Mouse (Mus musculus): ENCODE measurements around the gene Tmprss13. TPM values are rescaled to one million over a fixed set of nuclear protein-coding genes. Genes with fewer than 3 reads are reported as not detected.

The Tmprss13 gene
- polyA plus RNA-seq, 1 experiment: 35.2 TPM

DNA sequence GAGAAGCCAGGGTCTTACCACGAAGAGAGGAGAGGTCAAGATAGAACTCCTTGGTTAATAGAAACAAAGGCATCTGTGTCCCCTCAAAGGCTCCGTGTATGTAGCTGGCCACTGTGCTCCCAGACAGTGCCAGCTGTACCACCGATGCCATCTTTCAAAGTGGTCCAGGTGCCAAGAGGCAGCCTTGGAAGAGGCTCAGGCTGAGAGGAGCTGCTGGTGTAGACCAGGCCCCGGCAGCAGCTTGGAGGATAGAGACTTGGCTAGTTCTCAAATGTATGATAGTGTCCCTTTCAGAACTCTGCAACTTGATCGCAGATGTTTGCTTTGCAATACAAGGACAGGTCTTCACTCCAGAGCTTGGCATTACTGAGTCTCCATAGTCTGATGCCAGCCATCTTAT, 63.4 kb downstream of the Tmprss13 start:
- DNase-seq (ENCODE audit: low spot score): no peak

DNA sequence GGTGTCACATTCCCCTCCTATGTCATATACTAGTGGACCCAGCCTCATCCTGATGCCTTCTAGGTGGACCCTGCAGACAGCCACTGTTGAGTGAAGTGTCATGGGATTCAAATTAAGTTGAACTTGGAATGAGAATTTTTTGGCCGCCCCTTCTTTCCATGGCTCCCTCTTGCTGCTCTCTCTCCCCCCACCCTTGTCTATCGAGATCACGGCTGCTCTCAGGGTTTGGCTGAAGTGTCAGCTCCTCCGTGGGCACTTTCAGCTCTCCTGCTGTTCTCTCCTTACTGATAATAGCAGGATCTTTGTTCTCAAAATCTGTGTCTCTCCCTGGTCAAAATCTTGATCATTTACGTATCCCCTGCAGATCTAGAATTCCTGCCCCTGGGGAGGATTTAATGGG, 63.9 kb downstream of the Tmprss13 start:
- DNase-seq (ENCODE audit: low spot score): no peak

DNA sequence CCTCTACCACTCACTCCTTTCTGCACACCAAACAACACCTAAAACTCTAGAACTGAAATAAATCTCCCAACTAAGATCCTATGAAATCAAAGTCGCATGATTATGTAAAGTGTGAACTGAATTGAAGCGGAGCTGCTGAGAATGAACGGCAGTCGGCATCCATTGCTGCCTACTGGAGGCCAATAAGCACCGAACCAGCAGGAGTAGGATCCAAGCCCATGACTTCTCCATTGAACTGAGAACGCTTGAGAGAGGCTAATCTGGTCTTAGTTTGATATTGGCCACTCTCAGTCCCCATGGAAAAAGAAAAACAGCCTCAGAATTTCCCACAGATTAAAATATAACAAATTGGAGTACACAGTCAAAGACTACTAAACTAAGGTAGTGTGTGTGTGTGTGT, 65.0 kb downstream of the Tmprss13 start:
- DNase-seq (ENCODE audit: low spot score): no peak

DNA sequence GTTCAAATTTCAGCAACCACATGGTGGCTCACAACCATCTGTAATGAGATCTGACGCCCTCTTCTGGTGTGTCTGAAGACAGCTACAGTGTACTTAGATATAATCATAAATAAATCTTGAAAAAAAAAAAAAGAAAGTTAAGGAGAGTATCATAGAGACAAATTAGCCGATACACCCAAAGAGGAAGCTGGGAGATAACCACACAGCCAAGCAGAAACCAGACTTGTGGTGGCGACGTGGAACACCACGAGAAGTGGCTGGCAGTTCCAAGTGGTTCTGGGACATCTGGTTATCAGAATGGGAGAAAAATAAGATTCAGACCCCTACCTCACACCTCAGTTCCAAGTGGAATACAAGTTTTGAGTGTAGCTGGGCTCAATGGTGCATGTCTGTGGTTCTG, 67.8 kb downstream of the Tmprss13 start:
- no peak for DNase-seq (ENCODE audit: low spot score)

DNA sequence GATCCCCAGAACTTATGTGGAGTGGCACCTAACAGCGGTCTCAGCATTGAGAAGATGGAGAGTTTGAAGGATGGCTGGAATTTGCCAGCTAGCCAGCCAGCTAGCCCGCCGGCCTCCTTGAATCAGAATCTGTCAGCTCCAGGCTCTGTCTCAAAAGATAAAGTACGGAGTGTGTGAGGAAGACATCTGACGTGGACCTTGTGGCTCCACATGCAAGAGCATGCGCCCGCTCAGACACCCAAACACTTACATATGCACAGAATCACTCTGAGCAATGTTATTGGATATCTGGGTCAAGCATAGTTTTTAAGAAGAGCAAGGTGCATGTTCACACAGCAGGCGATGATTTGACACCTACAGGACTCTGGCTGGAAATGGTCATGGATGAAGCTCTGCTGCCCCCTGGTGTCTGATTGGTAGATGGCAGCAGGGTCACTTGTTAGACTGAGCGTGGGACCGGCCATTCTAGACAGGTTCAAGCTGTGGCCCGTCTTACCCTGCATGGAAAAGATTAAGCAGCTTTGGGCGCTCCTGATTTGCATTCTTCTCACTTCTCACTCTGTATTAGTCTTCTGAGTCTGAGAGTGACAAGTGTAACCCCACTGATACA, 69.6 kb downstream of the Tmprss13 start:
- DNase-seq (ENCODE audit: low spot score): peak; percentile 75

DNA sequence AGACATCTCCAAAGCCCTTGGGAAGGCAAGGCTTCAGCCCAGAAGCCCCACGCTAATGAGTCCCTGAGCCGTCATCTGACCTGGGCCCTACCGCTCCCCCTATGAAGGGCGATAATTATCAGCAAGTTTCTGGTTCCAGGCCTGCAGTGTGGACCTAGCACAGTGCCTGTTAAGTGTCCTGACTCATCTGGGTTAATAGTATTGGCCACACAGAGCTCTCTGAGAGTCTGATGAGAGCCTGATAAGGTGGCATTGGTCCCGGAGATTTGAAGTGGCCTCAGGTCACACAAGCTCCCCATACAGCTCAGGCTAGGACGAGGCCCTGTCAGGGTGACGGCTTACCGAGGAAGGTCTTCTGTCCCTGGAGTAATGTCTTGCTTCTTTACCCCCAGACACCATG, 70.7 kb downstream of the Tmprss13 start:
- no peak for DNase-seq (ENCODE audit: low spot score)

DNA sequence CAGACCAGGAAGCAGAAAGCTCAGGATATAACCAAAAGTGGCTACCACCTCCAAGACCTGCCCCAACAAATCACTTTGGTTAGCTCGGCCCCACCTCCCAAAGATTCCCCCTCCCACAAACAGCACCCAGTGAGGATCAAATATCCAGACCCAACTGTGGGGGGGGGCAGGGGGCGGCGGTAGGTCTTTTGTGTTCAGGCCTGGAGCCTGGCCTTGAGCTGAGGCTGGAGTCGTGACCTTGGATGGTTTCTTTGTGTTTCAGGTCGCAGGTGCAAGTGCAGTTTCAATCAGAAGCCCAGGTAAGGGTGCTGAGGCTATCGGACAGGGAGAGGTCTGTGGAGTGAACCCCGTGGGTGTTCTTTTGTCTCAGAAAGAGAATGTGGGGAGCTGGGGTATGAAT, 72.4 kb downstream of the Tmprss13 start:
- no peak for DNase-seq (ENCODE audit: low spot score)

DNA sequence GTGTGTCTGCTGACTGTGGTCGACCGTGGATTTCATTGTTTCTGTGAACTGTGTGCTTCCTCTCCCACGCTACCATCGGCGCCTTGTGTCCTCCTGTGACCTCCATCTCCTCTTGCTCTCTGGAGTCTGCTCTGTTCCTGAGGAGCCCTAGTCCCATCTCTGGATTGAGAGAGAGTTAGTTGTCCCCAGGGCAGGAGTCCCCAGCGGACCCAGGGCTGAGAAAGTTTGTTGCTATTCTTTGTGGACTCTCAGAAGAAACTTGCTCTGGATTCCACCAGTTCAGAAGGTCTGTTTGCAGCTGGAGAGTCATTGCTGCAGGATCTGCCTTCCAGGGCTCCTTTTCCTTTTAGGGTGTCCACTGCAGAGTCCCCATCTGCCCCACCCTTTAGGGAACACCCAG, 76.3 kb downstream of the Tmprss13 start:
- no peak for DNase-seq (ENCODE audit: low spot score)

DNA sequence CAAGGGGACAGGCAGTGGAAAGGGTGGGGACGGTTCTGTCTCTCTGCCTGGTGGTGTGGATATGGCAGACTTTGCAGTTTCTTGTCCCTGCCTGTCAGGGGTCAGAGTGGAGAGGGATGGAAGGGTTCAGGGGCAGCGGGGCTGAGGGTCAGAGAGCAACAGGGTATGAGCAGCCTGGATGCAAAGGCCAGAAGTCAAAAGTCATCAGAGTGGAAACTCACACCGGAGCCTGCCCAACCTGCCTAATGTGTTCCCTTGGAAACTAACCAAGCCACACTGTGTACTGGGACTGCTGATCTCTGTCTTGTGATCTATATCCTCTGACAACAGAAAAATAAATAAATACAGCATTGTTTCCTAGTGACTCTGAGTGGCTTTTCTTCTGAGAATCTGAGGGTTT, 76.9 kb downstream of the Tmprss13 start:
- DNase-seq (ENCODE audit: low spot score): no peak

Other genes starting within 250 kb of the Tmprss13 start
- gene Jaml, start 239.9 kb upstream of the Tmprss13 start, polyA plus RNA-seq (2012; rRNA removed): 1.4 and 1.5 TPM in 2 replicates
- 0.33 and 0.44 TPM in 2 replicates for gene Scn2b, start 201.3 kb upstream of the Tmprss13 start, polyA plus RNA-seq (2012; rRNA removed)
- gene Scn4b, start 180.7 kb upstream of the Tmprss13 start, polyA plus RNA-seq (2012; rRNA removed): 0.98 and 1.3 TPM in 2 replicates
- 0.06 TPM in 2 replicates for gene BC049352, start 137.1 kb upstream of the Tmprss13 start, polyA plus RNA-seq (2012; rRNA removed)
- gene Tmprss4, start 115.0 kb upstream of the Tmprss13 start, polyA plus RNA-seq (2012; rRNA removed): 5.6 and 5.9 TPM in 2 replicates
- gene Il10ra, start 50.0 kb upstream of the Tmprss13 start, polyA plus RNA-seq (2012; rRNA removed): 5.1 and 5.3 TPM in 2 replicates
- gene Fxyd6, start 51.1 kb downstream of the Tmprss13 start, polyA plus RNA-seq (2012; rRNA removed): 36.8 and 40.3 TPM in 2 replicates
- 10.5 and 16.5 TPM in 2 replicates for gene Fxyd2, start 80.6 kb downstream of the Tmprss13 start, polyA plus RNA-seq (2012; rRNA removed)
- 0.07 and 0.13 TPM in 2 replicates for gene Dscaml1, start 107.5 kb downstream of the Tmprss13 start, polyA plus RNA-seq (2012; rRNA removed)